Mouse (Mus musculus): ENCODE results near the gene Krt39.
A peak's percentile ranks its signal among the peaks of the same experiment; 100 is the strongest.

The Krt39 gene

GRCm38 (mm10) chr11:99521288-99521860, at the start of gene Krt39:
TSS of gene Krt39 (minus strand) at chr11:99521338.
- no peak for DNase-seq (ENCODE audit: low spot score)

- DNase-seq (ENCODE audit: low spot score), result no peak
Observed at GRCm38 (mm10) chr11:99566530-99566929, 45.4 kb upstream of the Krt39 start, which contains the start of gene Krtap3-1. TSS of gene Krtap3-1 (minus strand) at chr11:99566630.

- DNase-seq (ENCODE audit: low spot score), result no peak
Observed at GRCm38 (mm10) chr11:99562580-99562979, 41.4 kb upstream of the Krt39 start.

GRCm38 (mm10) chr11:99559366-99559765, 38.2 kb upstream of the Krt39 start, which contains the start of gene Gm11939:
TSS of gene Gm11939 (minus strand) at chr11:99559466.
- DNase-seq (ENCODE audit: low spot score), result no peak

GRCm38 (mm10) chr11:99557976-99558745, 37.0 kb upstream of the Krt39 start:
- no peak for DNase-seq (ENCODE audit: low spot score)

GRCm38 (mm10) chr11:99556753-99557152, 35.6 kb upstream of the Krt39 start, which contains the start of gene Krtap3-2:
TSS of gene Krtap3-2 (minus strand) at chr11:99556853.
- DNase-seq (ENCODE audit: low spot score), result no peak

GRCm38 (mm10) chr11:99556195-99556594, 35.1 kb upstream of the Krt39 start:
- DNase-seq (ENCODE audit: low spot score), result no peak

- DNase-seq (ENCODE audit: low spot score), result no peak
Observed at GRCm38 (mm10) chr11:99550765-99551164, 29.6 kb upstream of the Krt39 start, which contains the start of gene Krtap3-3. TSS of gene Krtap3-3 (minus strand) at chr11:99550865.

GRCm38 (mm10) chr11:99547892-99548291, 26.8 kb upstream of the Krt39 start:
- no peak for DNase-seq (ENCODE audit: low spot score)

GRCm38 (mm10) chr11:99539721-99540120, 18.6 kb upstream of the Krt39 start:
- peak; percentile 33 for DNase-seq (ENCODE audit: low spot score)

GRCm38 (mm10) chr11:99514098-99514497, 7.0 kb downstream of the Krt39 start:
- DNase-seq (ENCODE audit: low spot score), result no peak

GRCm38 (mm10) chr11:99500095-99500805, 20.9 kb downstream of the Krt39 start:
- no peak for DNase-seq (ENCODE audit: low spot score)

GRCm38 (mm10) chr11:99496460-99496859, 24.7 kb downstream of the Krt39 start:
- no peak for DNase-seq (ENCODE audit: low spot score)

GRCm38 (mm10) chr11:99494741-99495140, 26.4 kb downstream of the Krt39 start:
- DNase-seq (ENCODE audit: low spot score), result no peak

- no peak for DNase-seq (ENCODE audit: low spot score)
Observed at GRCm38 (mm10) chr11:99493574-99493850, 27.6 kb downstream of the Krt39 start.

GRCm38 (mm10) chr11:99492733-99493573, 28.2 kb downstream of the Krt39 start, which contains the start of gene Krt23:
TSS of gene Krt23 (minus strand) at chr11:99493137.
- DNase-seq (ENCODE audit: low spot score), result no peak

- DNase-seq (ENCODE audit: low spot score), result no peak
Observed at GRCm38 (mm10) chr11:99491040-99491439, 30.1 kb downstream of the Krt39 start.

- DNase-seq (ENCODE audit: low spot score), result no peak
Observed at GRCm38 (mm10) chr11:99490624-99491023, 30.5 kb downstream of the Krt39 start.

- no peak for DNase-seq (ENCODE audit: low spot score)
Observed at GRCm38 (mm10) chr11:99489233-99489632, 31.9 kb downstream of the Krt39 start.

GRCm38 (mm10) chr11:99474981-99475380, 46.2 kb downstream of the Krt39 start:
- no peak for DNase-seq (ENCODE audit: low spot score)

- DNase-seq (ENCODE audit: low spot score), result no peak
Observed at GRCm38 (mm10) chr11:99473433-99473832, 47.7 kb downstream of the Krt39 start.

- DNase-seq (ENCODE audit: low spot score), result no peak
Observed at GRCm38 (mm10) chr11:99472405-99472804, 48.7 kb downstream of the Krt39 start.
